Mouse (Mus musculus): ENCODE measurements around the gene U2af2. TPM values are rescaled to one million over a fixed set of nuclear protein-coding genes. Genes with fewer than 3 reads are reported as not detected.
A peak's percentile ranks its signal among the peaks of the same experiment; 100 is the strongest.

The U2af2 gene
- polyA plus RNA-seq, 1 experiment: 333 TPM

GRCm38 (mm10) chr7:5020685-5021084 is 41.3 kb upstream of the U2af2 start:
- TF ChIP-seq MAX (IDR thresholded peaks at IDR 0.05) (no peak), CEBPB (IDR thresholded peaks at IDR 0.05; ENCODE audit: low read depth) (no peak)
- peak overlapping the region; percentile 69 for H3K4me3 ChIP-seq (ENCODE audit: insufficient read depth, poor library complexity, severe bottlenecking)
- peaks cover 42% of the 10 kb centered on the region for H3K79me3 ChIP-seq (ENCODE audit: low read depth)
- H3K79me2 ChIP-seq (ENCODE audit: control insufficient read depth, insufficient read depth): peaks cover 63% of the 10 kb centered on the region
- peaks cover 43% of the 10 kb centered on the region for H3K36me3 ChIP-seq (ENCODE audit: control insufficient read depth, insufficient read depth)
- peak overlapping the region; percentile 91 for H3ac ChIP-seq (ENCODE audit: control insufficient read depth, insufficient read length, low read depth)
- H3K27me3 ChIP-seq (ENCODE audit: control insufficient read depth, insufficient read depth, insufficient read length): no peaks in the 10 kb centered on the region

GRCm38 (mm10) chr7:5021197-5021596 is 40.7 kb upstream of the U2af2 start:
- no peak for TF ChIP-seq CTCF (IDR thresholded peaks at IDR 0.05; ENCODE audit: control insufficient read depth, insufficient read depth, insufficient read length)
- no peak for TF ChIP-seq MAX (IDR thresholded peaks at IDR 0.05)
- TF ChIP-seq USF1 (IDR thresholded peaks at IDR 0.05; ENCODE audit: low read depth): no peak
- TF ChIP-seq FOSL1 (IDR thresholded peaks at IDR 0.05; ENCODE audit: insufficient read depth, low read length, poor library complexity, severe bottlenecking): no peak
- TF ChIP-seq CEBPB (IDR thresholded peaks at IDR 0.05; ENCODE audit: low read depth): no peak
- TF ChIP-seq MYOG (IDR thresholded peaks at IDR 0.05; ENCODE audit: control insufficient read depth, extremely low read depth, insufficient read length): no peak
- TF ChIP-seq MYOD1 (IDR thresholded peaks at IDR 0.05; ENCODE audit: control insufficient read depth, insufficient read length, low read depth): no peak
- H3K36me3 ChIP-seq (ENCODE audit: control insufficient read depth, insufficient read depth): peaks cover 48% of the 10 kb centered on the region
- peak overlapping the region; percentile 69 for H3K4me3 ChIP-seq (ENCODE audit: insufficient read depth, poor library complexity, severe bottlenecking)

GRCm38 (mm10) chr7:5029543-5029942 is 32.4 kb upstream of the U2af2 start:
- Histone ChIP-seq H3K27me3 (ENCODE audit: control insufficient read depth, insufficient read depth, insufficient read length) (no peaks in the 10 kb centered on the region), H3ac (ENCODE audit: control insufficient read depth, insufficient read length, low read depth) (no peak overlapping the region), H3K79me3 (ENCODE audit: low read depth) (peaks cover 11% of the 10 kb centered on the region), H3K79me2 (ENCODE audit: control insufficient read depth, insufficient read depth) (peaks cover 22% of the 10 kb centered on the region), H3K4me3 (ENCODE audit: insufficient read depth, poor library complexity, severe bottlenecking) (no peak overlapping the region), H3K36me3 (ENCODE audit: control insufficient read depth, insufficient read depth) (peaks cover 76% of the 10 kb centered on the region)
- TF ChIP-seq USF1 (IDR thresholded peaks at IDR 0.05; ENCODE audit: low read depth) (no peak), CTCF (IDR thresholded peaks at IDR 0.05; ENCODE audit: control insufficient read depth, insufficient read depth, insufficient read length) (no peak), CEBPB (IDR thresholded peaks at IDR 0.05; ENCODE audit: low read depth) (no peak), MYOG (IDR thresholded peaks at IDR 0.05; ENCODE audit: control insufficient read depth, extremely low read depth, insufficient read length) (no peak), MAX (IDR thresholded peaks at IDR 0.05) (no peak), MYOD1 (IDR thresholded peaks at IDR 0.05; ENCODE audit: control insufficient read depth, insufficient read length, low read depth) (no peak), FOSL1 (IDR thresholded peaks at IDR 0.05; ENCODE audit: insufficient read depth, low read length, poor library complexity, severe bottlenecking) (no peak)

More at GRCm38 (mm10) chr7:5021197-5021596, 40.7 kb upstream of the U2af2 start:
- Histone ChIP-seq H3K79me2 (ENCODE audit: control insufficient read depth, insufficient read depth) (peaks cover 68% of the 10 kb centered on the region), H3ac (ENCODE audit: control insufficient read depth, insufficient read length, low read depth) (peak overlapping the region; percentile 91), H3K27me3 (ENCODE audit: control insufficient read depth, insufficient read depth, insufficient read length) (no peaks in the 10 kb centered on the region), H3K79me3 (ENCODE audit: low read depth) (peaks cover 45% of the 10 kb centered on the region)

GRCm38 (mm10) chr7:5029946-5030345 is 32.0 kb upstream of the U2af2 start:
- peaks cover 73% of the 10 kb centered on the region for H3K36me3 ChIP-seq (ENCODE audit: control insufficient read depth, insufficient read depth)
- TF ChIP-seq USF1 (IDR thresholded peaks at IDR 0.05; ENCODE audit: low read depth): no peak
- no peak for TF ChIP-seq CEBPB (IDR thresholded peaks at IDR 0.05; ENCODE audit: low read depth)
- no peak for TF ChIP-seq MYOG (IDR thresholded peaks at IDR 0.05; ENCODE audit: control insufficient read depth, extremely low read depth, insufficient read length)
- TF ChIP-seq MYOD1 (IDR thresholded peaks at IDR 0.05; ENCODE audit: control insufficient read depth, insufficient read length, low read depth): no peak
- no peak for TF ChIP-seq MAX (IDR thresholded peaks at IDR 0.05)
- no peak for TF ChIP-seq CTCF (IDR thresholded peaks at IDR 0.05; ENCODE audit: control insufficient read depth, insufficient read depth, insufficient read length)
- TF ChIP-seq FOSL1 (IDR thresholded peaks at IDR 0.05; ENCODE audit: insufficient read depth, low read length, poor library complexity, severe bottlenecking): no peak
- H3K27me3 ChIP-seq (ENCODE audit: control insufficient read depth, insufficient read depth, insufficient read length): no peaks in the 10 kb centered on the region
- peaks cover 18% of the 10 kb centered on the region for H3K79me2 ChIP-seq (ENCODE audit: control insufficient read depth, insufficient read depth)
- peaks cover 7% of the 10 kb centered on the region for H3K79me3 ChIP-seq (ENCODE audit: low read depth)
- no peak overlapping the region for H3ac ChIP-seq (ENCODE audit: control insufficient read depth, insufficient read length, low read depth)
- H3K4me3 ChIP-seq (ENCODE audit: insufficient read depth, poor library complexity, severe bottlenecking): no peak overlapping the region

GRCm38 (mm10) chr7:5030554-5031275 is 31.2 kb upstream of the U2af2 start:
- H3K4me3 ChIP-seq (ENCODE audit: insufficient read depth, poor library complexity, severe bottlenecking): no peak overlapping the region
- H3K79me2 ChIP-seq (ENCODE audit: control insufficient read depth, insufficient read depth): peaks cover 10% of the 10 kb centered on the region
- peaks cover 66% of the 10 kb centered on the region for H3K36me3 ChIP-seq (ENCODE audit: control insufficient read depth, insufficient read depth)
- TF ChIP-seq USF1 (IDR thresholded peaks at IDR 0.05; ENCODE audit: low read depth): no peak
- no peak overlapping the region for H3ac ChIP-seq (ENCODE audit: control insufficient read depth, insufficient read length, low read depth)
- H3K79me3 ChIP-seq (ENCODE audit: low read depth): peaks cover 3% of the 10 kb centered on the region
- H3K27me3 ChIP-seq (ENCODE audit: control insufficient read depth, insufficient read depth, insufficient read length): no peaks in the 10 kb centered on the region

GRCm38 (mm10) chr7:5031496-5031895 is 30.4 kb upstream of the U2af2 start:
- H3K27me3 ChIP-seq (ENCODE audit: control insufficient read depth, insufficient read depth, insufficient read length): no peaks in the 10 kb centered on the region
- H3K79me3 ChIP-seq (ENCODE audit: low read depth): peaks cover 1% of the 10 kb centered on the region
- no peak overlapping the region for H3ac ChIP-seq (ENCODE audit: control insufficient read depth, insufficient read length, low read depth)
- no peak overlapping the region for H3K4me3 ChIP-seq (ENCODE audit: insufficient read depth, poor library complexity, severe bottlenecking)
- peaks cover 59% of the 10 kb centered on the region for H3K36me3 ChIP-seq (ENCODE audit: control insufficient read depth, insufficient read depth)
- peaks cover 3% of the 10 kb centered on the region for H3K79me2 ChIP-seq (ENCODE audit: control insufficient read depth, insufficient read depth)
- TF ChIP-seq FOSL1 (IDR thresholded peaks at IDR 0.05; ENCODE audit: insufficient read depth, low read length, poor library complexity, severe bottlenecking) (no peak), MAX (IDR thresholded peaks at IDR 0.05) (no peak), MYOD1 (IDR thresholded peaks at IDR 0.05; ENCODE audit: control insufficient read depth, insufficient read length, low read depth) (no peak), MYOG (IDR thresholded peaks at IDR 0.05; ENCODE audit: control insufficient read depth, extremely low read depth, insufficient read length) (no peak), CEBPB (IDR thresholded peaks at IDR 0.05; ENCODE audit: low read depth) (no peak), CTCF (IDR thresholded peaks at IDR 0.05; ENCODE audit: control insufficient read depth, insufficient read depth, insufficient read length) (no peak), USF1 (IDR thresholded peaks at IDR 0.05; ENCODE audit: low read depth) (no peak)
